Mouse (Mus musculus): ENCODE measurements around the gene Slamf9.

DNA sequence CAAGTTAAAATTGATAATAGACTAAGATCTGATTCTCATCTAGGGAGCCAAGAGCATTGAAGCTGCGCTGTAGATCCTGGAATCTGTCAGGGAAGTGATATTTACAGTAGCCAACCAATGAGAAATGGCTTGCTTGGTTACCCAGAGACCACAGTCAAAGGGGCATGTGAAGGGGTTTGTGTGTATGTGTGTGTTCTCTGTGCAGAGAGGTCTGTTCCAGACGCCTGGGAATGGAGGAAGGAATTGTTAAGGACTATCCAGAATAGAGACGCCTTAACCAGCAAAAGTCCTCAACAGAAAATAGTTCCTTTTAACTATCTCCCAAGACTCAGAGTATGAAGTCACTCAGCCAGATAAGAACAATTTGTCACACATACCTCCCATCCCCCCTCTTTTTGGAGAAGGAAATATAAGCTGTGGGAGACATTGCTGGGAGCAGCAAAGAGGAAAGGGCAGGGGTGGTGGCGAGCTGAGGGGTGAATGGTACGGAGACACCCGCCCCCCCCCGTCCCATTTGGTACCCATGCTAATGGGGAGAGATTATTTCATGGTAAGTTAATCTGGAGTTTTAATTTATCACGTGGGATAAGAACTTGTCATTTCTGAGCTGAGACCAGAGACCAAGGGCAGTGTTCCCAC, 5.2 kb upstream of the Slamf9 start:
- TF ChIP-seq POLR2A (IDR thresholded peaks at IDR 0.05; ENCODE audit: low read depth, low read length) = no peak
- TF ChIP-seq CTCF (IDR thresholded peaks at IDR 0.05; ENCODE audit: extremely low read depth, insufficient read depth, insufficient read length, insufficient replicate concordance) = no peak

Data from spleen, adult 2 months (tissue).